Mouse (Mus musculus): ENCODE results near the gene Mtx2. TPM values are rescaled to one million over a fixed set of nuclear protein-coding genes. Genes with fewer than 3 reads are reported as not detected.

The Mtx2 gene
- 10 to 100 TPM; 60.3 to 61.6 TPM for total RNA-seq (2021)

- peak; percentile 67 to 87 for DNase-seq (ENCODE audit: extremely low spot score in 1 of 2, low spot score in 2 of 2)
- intact Hi-C loops (cut with DNase I) = no loop called here
Measured at GRCm38 (mm10) chr2:74825730-74826430, at the start of gene Mtx2. Gene Mtx2 (plus strand): TSS chr2:74825803.

GRCm38 (mm10) chr2:74777536-74778275 is 47.9 kb upstream of the Mtx2 start:
- DNase-seq (ENCODE audit: extremely low spot score in 1 of 2, low spot score in 2 of 2) = peak; percentile 15 to 20
- intact Hi-C loops (cut with DNase I) = no loop called here

DNA sequence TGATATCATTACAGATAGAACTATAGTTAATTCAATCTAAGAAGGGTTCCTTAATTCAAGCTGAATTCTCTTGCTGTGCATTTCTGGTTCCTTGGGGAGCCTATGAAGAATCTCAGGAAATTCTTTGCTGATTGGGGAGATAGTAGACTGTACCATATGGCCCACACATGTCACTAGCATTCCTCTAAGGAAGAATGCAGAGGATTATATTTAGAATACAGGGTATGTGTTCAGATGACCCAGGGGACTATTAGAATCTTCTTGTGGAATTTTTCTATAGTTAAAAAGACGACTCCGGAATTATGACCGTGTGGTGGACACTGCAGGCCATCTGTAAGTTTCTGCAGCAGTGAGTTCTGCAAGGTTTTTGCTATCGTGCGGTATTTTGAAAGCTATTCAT is 44.2 kb upstream of the Mtx2 start:
- intact Hi-C loops (cut with DNase I) = no loop called here
- no peak for DNase-seq (ENCODE audit: extremely low spot score in 1 of 2, low spot score in 2 of 2)

- no peak for DNase-seq (ENCODE audit: extremely low spot score in 1 of 2, low spot score in 2 of 2)
- intact Hi-C loops (cut with DNase I) = no loop called here
Measured at GRCm38 (mm10) chr2:74795531-74795930, 30.1 kb upstream of the Mtx2 start.

DNA sequence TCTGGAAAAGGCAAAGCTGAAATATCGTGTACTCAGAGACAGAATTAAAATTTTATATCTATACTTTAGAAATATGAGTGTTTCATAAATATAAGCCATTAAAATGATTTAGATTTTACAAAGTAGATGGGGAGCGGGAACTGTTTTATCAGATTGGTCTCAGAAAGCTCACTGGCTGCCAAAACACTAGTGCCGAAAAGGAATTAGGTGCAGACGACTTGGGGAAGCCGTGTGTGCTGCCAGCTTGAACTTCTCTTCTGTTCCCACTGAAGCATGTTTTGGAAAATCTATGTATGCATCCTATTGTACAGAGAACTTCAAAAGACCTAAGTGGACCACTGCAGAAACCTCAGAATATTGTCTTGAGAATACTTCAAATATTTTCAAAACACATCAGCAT is 17.2 kb upstream of the Mtx2 start:
- no peak for DNase-seq (ENCODE audit: extremely low spot score in 1 of 2, low spot score in 2 of 2)
- intact Hi-C loops (cut with DNase I) = no loop called here

DNA sequence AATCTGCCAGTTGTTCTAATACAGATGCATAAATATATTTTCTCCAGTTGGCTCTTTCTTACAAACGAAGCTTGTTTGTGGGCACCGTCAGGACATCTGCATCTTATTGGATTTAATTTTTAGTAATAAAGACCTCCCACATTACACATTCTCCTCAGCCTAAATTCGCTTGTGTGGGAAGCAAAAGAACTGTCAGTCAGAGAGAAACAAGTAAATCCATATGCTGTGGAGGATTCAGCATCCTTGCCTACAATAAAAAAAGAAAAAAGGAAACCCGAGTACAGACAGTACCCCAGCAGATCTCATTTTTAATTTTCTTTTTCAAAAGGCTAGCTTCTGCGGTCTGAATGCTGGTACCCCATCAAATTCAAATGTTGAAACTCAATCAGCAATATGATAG is 2.9 kb upstream of the Mtx2 start:
- intact Hi-C loops (cut with DNase I) = no loop called here
- DNase-seq (ENCODE audit: extremely low spot score in 1 of 2, low spot score in 2 of 2) = no peak

DNA sequence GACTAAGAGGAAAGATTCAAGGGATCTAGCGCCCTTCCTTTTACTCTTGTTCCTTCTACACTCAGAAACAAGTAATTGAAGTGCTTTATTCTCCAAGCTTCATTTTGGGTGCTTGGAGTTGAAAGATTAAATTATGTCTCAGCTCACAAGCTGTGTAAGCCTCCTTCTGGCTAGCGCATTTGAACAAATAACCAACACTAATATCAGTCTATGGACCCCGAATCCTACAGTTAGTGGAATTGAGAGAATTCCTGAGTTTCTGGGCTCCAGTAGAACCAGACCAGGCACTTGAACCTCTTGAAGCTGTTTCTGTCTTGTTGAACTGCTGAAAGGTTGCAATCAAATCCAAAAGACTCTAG is 253 bp upstream of the Mtx2 start:
- intact Hi-C loops (cut with DNase I) = no loop called here

DNA sequence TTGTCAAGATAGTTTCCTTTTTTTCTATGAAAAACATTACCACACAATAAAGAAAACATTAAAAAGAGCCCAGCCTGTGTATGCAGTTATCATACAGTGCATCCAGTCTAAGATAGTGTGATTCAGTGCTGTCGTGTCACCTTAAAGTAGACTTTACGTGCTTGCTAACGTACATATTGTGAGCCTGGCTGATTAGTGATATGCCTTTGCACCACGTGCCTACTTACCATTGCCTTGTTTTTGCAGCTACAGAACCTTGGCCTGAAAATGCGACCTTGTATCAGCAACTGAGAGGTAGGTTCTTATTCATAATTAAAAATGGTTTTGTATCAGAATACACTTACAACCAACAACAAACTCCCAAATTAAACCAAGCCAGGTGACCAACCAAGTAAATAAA is 21.4 kb downstream of the Mtx2 start:
- no peak for DNase-seq (ENCODE audit: extremely low spot score in 1 of 2, low spot score in 2 of 2)
- intact Hi-C loops (cut with DNase I) = no loop called here

More for the DNA sequence above, 253 bp upstream of the Mtx2 start:
- no peak for DNase-seq (ENCODE audit: extremely low spot score in 1 of 2, low spot score in 2 of 2)

GRCm38 (mm10) chr2:74847516-74847915 is 21.9 kb downstream of the Mtx2 start:
- intact Hi-C loops (cut with DNase I) = no loop called here

GRCm38 (mm10) chr2:74850036-74850435 is 24.4 kb downstream of the Mtx2 start:
- no peak for DNase-seq (ENCODE audit: extremely low spot score in 1 of 2, low spot score in 2 of 2)
- intact Hi-C loops (cut with DNase I) = no loop called here

More at GRCm38 (mm10) chr2:74847516-74847915, 21.9 kb downstream of the Mtx2 start:
- no peak for DNase-seq (ENCODE audit: extremely low spot score in 1 of 2, low spot score in 2 of 2)

- intact Hi-C loops (cut with DNase I) = no loop called here
- DNase-seq (ENCODE audit: extremely low spot score in 1 of 2, low spot score in 2 of 2) = no peak
Measured at GRCm38 (mm10) chr2:74862070-74862476, 36.5 kb downstream of the Mtx2 start.

DNA sequence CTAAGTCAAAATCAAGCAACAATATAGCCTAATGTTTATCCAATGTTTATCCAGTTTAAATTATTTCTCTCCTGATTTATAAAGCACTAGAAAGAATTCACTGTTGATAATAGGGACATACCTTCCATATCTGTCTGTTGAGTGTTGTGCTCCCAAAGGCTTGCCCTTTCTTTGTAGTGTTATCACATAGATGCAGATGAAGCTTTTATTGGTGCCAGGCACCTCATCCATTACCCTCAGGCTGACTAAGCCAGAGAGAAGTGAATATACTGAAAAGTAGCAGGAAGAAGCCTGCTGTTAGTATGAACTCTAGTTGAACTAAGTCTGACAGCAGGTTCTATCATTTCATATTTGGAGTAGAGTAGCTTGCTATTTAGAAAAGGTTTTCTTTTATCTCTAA is 39.8 kb downstream of the Mtx2 start:
- intact Hi-C loops (cut with DNase I) = no loop called here
- no peak for DNase-seq (ENCODE audit: extremely low spot score in 1 of 2, low spot score in 2 of 2)

DNA sequence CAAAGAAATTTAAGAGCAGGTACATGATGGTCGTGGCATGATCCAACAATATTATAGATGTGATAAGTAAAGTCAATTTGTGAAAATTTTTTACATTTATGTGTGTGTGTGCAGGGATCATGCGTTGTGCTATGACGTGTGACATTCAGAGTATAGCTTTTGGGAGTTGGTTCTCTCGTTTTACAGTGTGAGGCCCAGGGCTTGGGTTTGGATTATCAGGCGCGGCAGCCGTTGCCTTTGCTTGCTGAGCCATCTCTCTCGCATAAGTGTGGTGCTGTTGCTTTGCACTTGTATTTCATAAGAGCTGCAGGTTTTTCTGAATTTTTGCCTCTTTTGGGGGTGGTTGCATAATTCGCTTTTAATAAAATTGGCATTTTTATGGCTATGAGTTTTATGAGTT is 48.4 kb downstream of the Mtx2 start:
- intact Hi-C loops (cut with DNase I) = no loop called here
- DNase-seq (ENCODE audit: extremely low spot score in 1 of 2, low spot score in 2 of 2) = no peak

GRCm38 (mm10) chr2:74884357-74884756 is 58.8 kb downstream of the Mtx2 start:
- intact Hi-C loops (cut with DNase I) = no loop called here
- DNase-seq (ENCODE audit: extremely low spot score in 1 of 2, low spot score in 2 of 2) = no peak

DNA sequence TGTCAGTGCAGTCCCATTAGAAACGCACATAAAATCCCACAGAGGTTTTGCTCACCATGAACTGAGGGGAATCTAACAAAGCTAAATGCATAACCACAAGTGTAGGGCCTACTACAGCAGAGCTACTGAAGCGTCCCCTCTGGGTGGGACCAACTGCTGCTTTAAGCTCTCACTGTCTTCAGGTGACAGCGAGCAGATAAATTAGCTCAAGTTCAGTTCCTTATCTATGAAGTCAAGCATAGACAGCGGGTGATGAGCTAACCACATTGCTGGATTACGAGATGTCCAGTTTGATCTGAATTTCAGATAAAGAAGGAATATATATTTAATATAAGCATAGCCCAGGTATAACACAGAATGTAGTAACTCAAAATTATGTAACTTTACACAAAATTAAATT is 66.3 kb downstream of the Mtx2 start:
- intact Hi-C loops (cut with DNase I) = no loop called here
- no peak for DNase-seq (ENCODE audit: extremely low spot score in 1 of 2, low spot score in 2 of 2)

DNA sequence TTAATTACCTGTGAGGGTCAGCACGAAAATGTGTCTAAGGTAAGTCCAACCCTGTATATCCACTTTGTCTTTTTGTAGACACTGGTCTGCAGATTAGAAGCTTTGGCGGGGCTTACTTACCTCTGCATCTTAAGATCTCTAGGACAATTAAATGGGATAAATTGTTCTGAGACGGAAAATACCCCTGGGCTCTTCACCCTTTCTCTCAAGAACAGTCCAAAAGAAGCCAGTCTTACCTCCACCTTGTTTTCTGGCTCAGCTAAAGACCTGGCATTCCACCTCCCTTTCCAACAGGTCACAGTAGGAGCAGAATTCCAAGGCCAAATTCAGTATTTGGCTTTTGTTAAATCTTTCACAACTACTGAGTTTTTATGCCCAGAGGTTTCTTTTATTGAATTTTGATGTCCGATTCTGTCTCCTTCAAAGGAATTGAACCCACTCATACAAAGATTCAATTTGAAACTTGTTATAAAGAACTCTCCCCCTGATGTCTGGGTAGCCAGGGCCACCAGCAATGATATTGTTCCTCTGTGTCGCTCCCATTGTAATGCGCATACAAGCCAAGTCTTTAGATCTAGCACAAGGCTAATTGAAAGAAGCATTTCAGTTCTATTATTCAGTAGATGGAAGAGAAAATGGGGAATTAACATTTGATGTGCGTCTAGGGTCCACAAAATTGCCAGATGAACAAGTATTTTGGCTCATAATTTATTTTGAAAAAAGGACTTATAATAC is 67.4 kb downstream of the Mtx2 start:
- DNase-seq (ENCODE audit: extremely low spot score in 1 of 2, low spot score in 2 of 2) = no peak

DNA sequence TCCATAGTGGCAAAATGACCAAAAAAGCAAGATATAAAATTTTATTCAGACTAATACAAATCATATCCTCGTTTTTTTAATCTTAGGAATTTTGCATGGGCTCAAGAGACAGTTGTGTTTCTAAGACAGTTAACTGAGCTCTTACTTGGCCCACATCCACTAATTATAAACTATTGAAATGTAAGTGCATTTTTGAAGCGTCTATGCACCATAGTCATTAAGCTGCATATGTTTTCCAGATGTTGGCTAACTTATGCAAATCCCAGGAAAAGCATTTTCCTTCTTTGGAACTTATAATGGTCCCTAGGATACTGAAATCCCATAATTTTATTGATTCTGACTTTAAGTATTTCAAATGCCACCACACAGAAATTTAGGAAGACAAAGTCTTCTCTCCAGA is 68.5 kb downstream of the Mtx2 start:
- intact Hi-C loops (cut with DNase I) = no loop called here
- DNase-seq (ENCODE audit: extremely low spot score in 1 of 2, low spot score in 2 of 2) = no peak

More for the DNA sequence above, 67.4 kb downstream of the Mtx2 start:
- intact Hi-C loops (cut with DNase I) = no loop called here

GRCm38 (mm10) chr2:74899973-74900372 is 74.4 kb downstream of the Mtx2 start:
- intact Hi-C loops (cut with DNase I) = no loop called here
- no peak for DNase-seq (ENCODE audit: extremely low spot score in 1 of 2, low spot score in 2 of 2)

- intact Hi-C loops (cut with DNase I) = no loop called here
- no peak for DNase-seq (ENCODE audit: extremely low spot score in 1 of 2, low spot score in 2 of 2)
Measured at GRCm38 (mm10) chr2:74901764-74902295, 76.2 kb downstream of the Mtx2 start.
